Mouse (Mus musculus) myocyte (in vitro differentiated cells): ENCODE measurements around the gene Ube3b. TPM values are rescaled to one million over a fixed set of nuclear protein-coding genes. Genes with fewer than 3 reads are reported as not detected.

ENCODE experiments used
- H3K27me3 ChIP-seq: one replicate; pipeline ENCODE4 v1.6.1; 2011; ENCODE audit not compliant: control insufficient read depth, insufficient read depth, insufficient read length
- H3K36me3 ChIP-seq: one replicate; pipeline ENCODE4 v1.6.1; 2011; ENCODE audit not compliant: control insufficient read depth, insufficient read depth
- H3K4me2 ChIP-seq: one replicate; pipeline ENCODE4 v1.6.1; 2011; ENCODE audit warnings: low read depth, control low read depth
- H3K4me3 ChIP-seq: one replicate; pipeline ENCODE4 v1.5.1; 2011; ENCODE audit warnings: mild to moderate bottlenecking, control low read depth, moderate library complexity
- H3K79me2 ChIP-seq: one replicate; pipeline ENCODE4 v1.6.1; 2011; ENCODE audit not compliant: control insufficient read depth, insufficient read depth
- H3ac ChIP-seq: one replicate; pipeline ENCODE4 v1.6.1; 2011; ENCODE audit not compliant: control insufficient read depth, insufficient read length
- CEBPB ChIP-seq: IDR thresholded peaks from 2 replicates; pipeline ENCODE4 v1.6.1; 2011; ENCODE audit warnings: mild to moderate bottlenecking, moderate library complexity; ENCODE audit not compliant: poor library complexity, insufficient read depth, severe bottlenecking
- E2F4 ChIP-seq: IDR thresholded peaks from one replicate; pipeline ENCODE4 v1.6.1; 2011; ENCODE audit warnings: mild to moderate bottlenecking, control low read depth, moderate library complexity; ENCODE audit not compliant: insufficient read depth
- MAX ChIP-seq: IDR thresholded peaks from one replicate; pipeline ENCODE4 v1.6.1; 2011; ENCODE audit warnings: low read depth, mild to moderate bottlenecking, control low read depth
- MYOD1 ChIP-seq, 3 experiments: IDR thresholded peaks; one replicate each; pipeline ENCODE4 v1.6.1; 2011; ENCODE audit warnings: control low read depth in 2 of 3, low read depth in 2 of 3, mild to moderate bottlenecking in 2 of 3, moderate library complexity in 1 of 3; ENCODE audit not compliant: insufficient read length in 2 of 3, control insufficient read depth in 1 of 3
- MYOG ChIP-seq, 3 experiments: IDR thresholded peaks; one replicate each; pipeline ENCODE4 v1.6.1; 2011; ENCODE audit warnings: control low read depth in 2 of 3, low read depth in 2 of 3, mild to moderate bottlenecking in 2 of 3; ENCODE audit not compliant: insufficient read length in 2 of 3, control insufficient read depth in 1 of 3, insufficient read depth in 1 of 3
- POLR2A ChIP-seq: IDR thresholded peaks from one replicate; pipeline ENCODE4 v1.6.1; 2011; ENCODE audit warnings: low read depth, mild to moderate bottlenecking, control low read depth, moderate library complexity; ENCODE audit not compliant: insufficient read length
- POLR2AphosphoS2 ChIP-seq: IDR thresholded peaks from one replicate; pipeline ENCODE4 v1.6.1; 2011; ENCODE audit warnings: low read depth, control low read depth; ENCODE audit not compliant: insufficient read length
- REST ChIP-seq: IDR thresholded peaks from one replicate; pipeline ENCODE4 v1.6.1; 2011; ENCODE audit warnings: mild to moderate bottlenecking, control low read depth, moderate library complexity; ENCODE audit not compliant: insufficient read depth, insufficient read length
- SRF ChIP-seq: IDR thresholded peaks from one replicate; pipeline ENCODE4 v1.6.1; 2011; ENCODE audit warnings: low read depth; ENCODE audit not compliant: control insufficient read depth, insufficient read length
- TCF12 ChIP-seq: IDR thresholded peaks from one replicate; pipeline ENCODE4 v1.6.1; 2011; ENCODE audit warnings: mild to moderate bottlenecking, control low read depth; ENCODE audit not compliant: poor library complexity, insufficient read depth, severe bottlenecking
- TCF3 ChIP-seq: IDR thresholded peaks from one replicate; pipeline ENCODE4 v1.6.1; 2011; ENCODE audit warnings: low read depth, control low read depth; ENCODE audit not compliant: insufficient read length
- USF1 ChIP-seq: IDR thresholded peaks from one replicate; pipeline ENCODE4 v1.6.1; 2011; ENCODE audit warnings: low read depth, mild to moderate bottlenecking, control low read depth, moderate library complexity
- polyA plus RNA-seq: library from polyadenylated mRNA; unstranded; fragments of >200 nt; fragmentation: generic; extraction: Trizol; gene quantifications from one replicate; pipeline ENCODE4 v1.2.1, GENCODE M21; 2012; ENCODE audit warnings: missing spikeins

Ube3b gene
- polyA plus RNA-seq, 1 experiment = 56.0 TPM

GRCm38 (mm10) chr5:114347005-114347404 lies 33.4 kb upstream of the Ube3b start:
- no peak for TF ChIP-seq E2F4
- TF ChIP-seq POLR2AphosphoS2 = no peak
- no peak for TF ChIP-seq REST
- no peak for TF ChIP-seq TCF3
- TF ChIP-seq MAX = no peak
- TF ChIP-seq MYOD1 (IDR thresholded peaks at IDR 0.05; ENCODE audit: control insufficient read depth in 1 of 3, insufficient read length in 2 of 3, low read depth in 2 of 3) = no peak
- TF ChIP-seq POLR2A = no peak
- no peak for TF ChIP-seq TCF12
- no peak for TF ChIP-seq MYOG (IDR thresholded peaks at IDR 0.05; ENCODE audit: control insufficient read depth in 1 of 3, insufficient read depth in 1 of 3, insufficient read length in 2 of 3, low read depth in 2 of 3)
- TF ChIP-seq USF1 = no peak
- no peak for TF ChIP-seq CEBPB
- TF ChIP-seq SRF = no peak
- no peak overlapping the region for H3ac ChIP-seq
- no peak overlapping the region for H3K4me2 ChIP-seq
- H3K27me3 ChIP-seq = peaks cover 27% of the 10 kb centered on the region
- H3K36me3 ChIP-seq = no peaks in the 10 kb centered on the region
- H3K79me2 ChIP-seq = no peaks in the 10 kb centered on the region
- H3K4me3 ChIP-seq = no peak overlapping the region

- H3K79me2 ChIP-seq = no peaks in the 10 kb centered on the region
- no peak for TF ChIP-seq TCF12
- no peak for TF ChIP-seq REST
- no peak for TF ChIP-seq MYOG (IDR thresholded peaks at IDR 0.05; ENCODE audit: control insufficient read depth in 1 of 3, insufficient read depth in 1 of 3, insufficient read length in 2 of 3, low read depth in 2 of 3)
- no peak for TF ChIP-seq MAX
- no peak for TF ChIP-seq POLR2A
- TF ChIP-seq MYOD1 (IDR thresholded peaks at IDR 0.05; ENCODE audit: control insufficient read depth in 1 of 3, insufficient read length in 2 of 3, low read depth in 2 of 3) = no peak
- TF ChIP-seq TCF3 = no peak
- no peak for TF ChIP-seq POLR2AphosphoS2
- TF ChIP-seq E2F4 = no peak
- TF ChIP-seq CEBPB = no peak
- TF ChIP-seq SRF = no peak
- no peak for TF ChIP-seq USF1
- no peak overlapping the region for H3ac ChIP-seq
- H3K4me3 ChIP-seq = no peak overlapping the region
- no peak overlapping the region for H3K4me2 ChIP-seq
- H3K27me3 ChIP-seq = peaks cover 27% of the 10 kb centered on the region
- no peaks in the 10 kb centered on the region for H3K36me3 ChIP-seq
Observed at GRCm38 (mm10) chr5:114351490-114351889, 28.9 kb upstream of the Ube3b start.

GRCm38 (mm10) chr5:114356250-114356935 lies 24.0 kb upstream of the Ube3b start:
- peak overlapping the region; percentile 10 for H3K4me3 ChIP-seq
- H3K79me2 ChIP-seq = no peaks in the 10 kb centered on the region
- H3ac ChIP-seq = peak overlapping the region; percentile 7
- H3K4me2 ChIP-seq = peak overlapping the region; percentile 87
- H3K27me3 ChIP-seq = no peaks in the 10 kb centered on the region
- no peak for TF ChIP-seq USF1
- TF ChIP-seq TCF3 = no peak
- no peak for TF ChIP-seq MYOG (IDR thresholded peaks at IDR 0.05; ENCODE audit: control insufficient read depth in 1 of 3, insufficient read depth in 1 of 3, insufficient read length in 2 of 3, low read depth in 2 of 3)
- TF ChIP-seq TCF12 = no peak
- TF ChIP-seq MAX = no peak
- TF ChIP-seq SRF = no peak
- TF ChIP-seq MYOD1 (IDR thresholded peaks at IDR 0.05; ENCODE audit: control insufficient read depth in 1 of 3, insufficient read length in 2 of 3, low read depth in 2 of 3) = no peak
- TF ChIP-seq POLR2A = no peak
- TF ChIP-seq CEBPB = no peak
- TF ChIP-seq E2F4 = no peak
- H3K36me3 ChIP-seq = no peaks in the 10 kb centered on the region

- TF ChIP-seq MYOG (IDR thresholded peaks at IDR 0.05; ENCODE audit: control insufficient read depth in 1 of 3, insufficient read depth in 1 of 3, insufficient read length in 2 of 3, low read depth in 2 of 3) (peak in 1 of 3 experiments; percentile 56), USF1 (peak; percentile 95), MYOD1 (IDR thresholded peaks at IDR 0.05; ENCODE audit: control insufficient read depth in 1 of 3, insufficient read length in 2 of 3, low read depth in 2 of 3) (peak in 2 of 3 experiments; percentile 74 to 76), POLR2AphosphoS2 (peak; percentile 12), E2F4 (no peak)
- Histone ChIP-seq H3ac (peak overlapping the region; percentile 7), H3K27me3 (no peaks in the 10 kb centered on the region), H3K79me2 (no peaks in the 10 kb centered on the region), H3K36me3 (no peaks in the 10 kb centered on the region), H3K4me2 (peak overlapping the region; percentile 87), H3K4me3 (peak overlapping the region; percentile 10)
Observed at GRCm38 (mm10) chr5:114356936-114357751, 23.3 kb upstream of the Ube3b start.
